Mouse (Mus musculus) midbrain, embryonic 11.5 days (tissue): ENCODE measurements around the gene Mpzl1. TPM values are rescaled to one million over a fixed set of nuclear protein-coding genes. Genes with fewer than 3 reads are reported as not detected.

Experiments used
- ATAC-seq: fragments of 200-750 bp; cut with Nextera tagmentation; 2 replicates; pipeline ENCODE4 v1.8.0; 2017; ENCODE audit warnings: moderate TSS enrichment, moderate library complexity; ENCODE audit not compliant: low FRiP score
- DNase-seq: peaks from one replicate; pipeline ENCODE4 v3.0.0; 2015; ENCODE audit warnings: low spot score; ENCODE audit errors: missing footprints
- H3K27ac ChIP-seq: fragments of 300-500 bp; sonication (generic); 2 replicates; pipeline ENCODE4 v1.5.1; 2014; ENCODE audit warnings: low read depth, low read length
- H3K27me3 ChIP-seq: fragments of 300-500 bp; sonication (generic); 2 replicates; pipeline ENCODE4 v1.6.1; 2014; ENCODE audit warnings: mild to moderate bottlenecking, low read length, moderate library complexity, mixed read lengths; ENCODE audit not compliant: control insufficient read depth, insufficient read depth
- H3K36me3 ChIP-seq: fragments of 300-500 bp; sonication (generic); 2 replicates; pipeline ENCODE4 v1.6.1; 2014; ENCODE audit warnings: mild to moderate bottlenecking, low read length, moderate library complexity, mixed read lengths; ENCODE audit not compliant: control insufficient read depth, insufficient read depth
- H3K4me1 ChIP-seq: fragments of 300-500 bp; sonication (generic); 2 replicates; pipeline ENCODE4 v1.6.1; 2014; ENCODE audit warnings: low read length; ENCODE audit not compliant: control insufficient read depth, insufficient read depth
- H3K4me2 ChIP-seq: fragments of 300-500 bp; sonication (generic); 2 replicates; pipeline ENCODE4 v1.6.1; 2014; ENCODE audit warnings: mild to moderate bottlenecking, moderate library complexity
- H3K4me3 ChIP-seq: fragments of 300-500 bp; sonication (generic); 2 replicates; pipeline ENCODE4 v1.5.1; 2014; ENCODE audit warnings: low read depth, low read length
- H3K9ac ChIP-seq: fragments of 300-500 bp; sonication (generic); 2 replicates; pipeline ENCODE4 v1.6.1; 2014; ENCODE audit warnings: low read length
- H3K9me3 ChIP-seq: fragments of 300-500 bp; sonication (generic); 2 replicates; pipeline ENCODE4 v1.6.1; 2016; ENCODE audit warnings: low read length; ENCODE audit not compliant: control insufficient read depth
- WGBS: fragments of 180-500 bp; shearing (Covaris S2); extraction: QIAGEN DNeasy Blood & Tissue Kit; methylation state at CpG from one replicate; pipeline ENCODE4 v1.1.7; 2014; 5-methylcytosine and 5-hydroxymethylcytosine counted together
- polyA plus RNA-seq: library from polyadenylated mRNA; unstranded; fragments of >200 nt; fragmentation: Nextera tagmentation; extraction: Ambion mirVana; gene quantifications from 2 replicates; pipeline ENCODE4 v1.2.1, GENCODE M21; 2014

Mpzl1 gene
- polyA plus RNA-seq, 1 experiment from 2014 or later = 141 TPM

- no peak for ATAC-seq
- Histone ChIP-seq H3K36me3 (no peaks in the 10 kb centered on the region), H3K27ac (no peak overlapping the region), H3K4me2 (no peak overlapping the region), H3K27me3 (no peaks in the 10 kb centered on the region), H3K9ac (no peak overlapping the region), H3K9me3 (no peaks in the 10 kb centered on the region), H3K4me1 (peaks cover 25% of the 10 kb centered on the region), H3K4me3 (no peak overlapping the region)
- no peak for DNase-seq
- 83% methylated on average over 8 of the region's 8 CpGs for WGBS
Measured at GRCm38 (mm10) chr1:165631136-165631535, 3.2 kb downstream of the Mpzl1 start.

- Histone ChIP-seq H3K27ac (no peak overlapping the region), H3K36me3 (no peaks in the 10 kb centered on the region)
- DNase-seq = no peak
Measured at GRCm38 (mm10) chr1:165629975-165630374, 4.4 kb downstream of the Mpzl1 start.

GRCm38 (mm10) chr1:165628603-165629002, 5.7 kb downstream of the Mpzl1 start:
- Histone ChIP-seq H3K27me3 (no peaks in the 10 kb centered on the region), H3K4me2 (no peak overlapping the region), H3K4me1 (peaks cover 17% of the 10 kb centered on the region), H3K9me3 (no peaks in the 10 kb centered on the region), H3K9ac (no peak overlapping the region), H3K36me3 (no peaks in the 10 kb centered on the region), H3K27ac (no peak overlapping the region), H3K4me3 (no peak overlapping the region)
- WGBS = 85% methylated on average over 1 of the region's 1 CpGs
- DNase-seq = no peak
- no peak for ATAC-seq

More at GRCm38 (mm10) chr1:165629975-165630374, 4.4 kb downstream of the Mpzl1 start:
- H3K27me3 ChIP-seq = no peaks in the 10 kb centered on the region
- no peaks in the 10 kb centered on the region for H3K9me3 ChIP-seq
- no peak overlapping the region for H3K4me3 ChIP-seq
- H3K4me1 ChIP-seq = peaks cover 18% of the 10 kb centered on the region
- 33% methylated on average over 8 of the region's 8 CpGs for WGBS
- no peak overlapping the region for H3K4me2 ChIP-seq
- ATAC-seq = no peak
- no peak overlapping the region for H3K9ac ChIP-seq

GRCm38 (mm10) chr1:165625896-165626295, 8.4 kb downstream of the Mpzl1 start:
- no peak for ATAC-seq
- H3K36me3 ChIP-seq = no peaks in the 10 kb centered on the region; the same call in 1 of the 2 replicates
- H3K9ac ChIP-seq = no peak overlapping the region
- WGBS = 89% methylated on average over 5 of the region's 5 CpGs
- no peak overlapping the region for H3K4me3 ChIP-seq
- H3K27ac ChIP-seq = no peak overlapping the region
- peaks cover 5% of the 10 kb centered on the region for H3K4me1 ChIP-seq
- no peaks in the 10 kb centered on the region for H3K27me3 ChIP-seq
- no peak for DNase-seq
- no peak overlapping the region for H3K4me2 ChIP-seq
- no peaks in the 10 kb centered on the region for H3K9me3 ChIP-seq

- peaks cover 5% of the 10 kb centered on the region for H3K4me1 ChIP-seq
- ATAC-seq = no peak
- WGBS = 93% methylated on average over 5 of the region's 5 CpGs
- no peak overlapping the region for H3K4me3 ChIP-seq
- H3K9ac ChIP-seq = no peak overlapping the region
- H3K27ac ChIP-seq = no peak overlapping the region
- no peaks in the 10 kb centered on the region for H3K27me3 ChIP-seq
- no peaks in the 10 kb centered on the region for H3K9me3 ChIP-seq
- DNase-seq = no peak
- no peaks in the 10 kb centered on the region; the same call in 1 of the 2 replicates for H3K36me3 ChIP-seq
- H3K4me2 ChIP-seq = no peak overlapping the region
Measured at GRCm38 (mm10) chr1:165625058-165625457, 9.3 kb downstream of the Mpzl1 start.

- no peak overlapping the region for H3K4me2 ChIP-seq
- DNase-seq (peak; percentile 85), ATAC-seq (peak; percentile 30; the same call in 1 of the 2 replicates)
- H3K4me3 ChIP-seq = no peak overlapping the region
- peaks cover 3% of the 10 kb centered on the region for H3K36me3 ChIP-seq
- H3K4me1 ChIP-seq = peaks cover 16% of the 10 kb centered on the region
- WGBS = 51% methylated on average over 9 of the region's 9 CpGs
- no peaks in the 10 kb centered on the region for H3K27me3 ChIP-seq
- H3K9ac ChIP-seq = no peak overlapping the region
- H3K9me3 ChIP-seq = no peaks in the 10 kb centered on the region; the same call in 1 of the 2 replicates
- H3K27ac ChIP-seq = peak overlapping the region; percentile 32; the same call in 1 of the 2 replicates
Measured at GRCm38 (mm10) chr1:165618201-165618624, 16.1 kb downstream of the Mpzl1 start.

GRCm38 (mm10) chr1:165617166-165617891, 17.0 kb downstream of the Mpzl1 start:
- peak; percentile 66 for ATAC-seq
- H3K9ac ChIP-seq = no peak overlapping the region

GRCm38 (mm10) chr1:165616652-165617051, 17.7 kb downstream of the Mpzl1 start:
- no peak overlapping the region for H3K9ac ChIP-seq
- H3K9me3 ChIP-seq = no peaks in the 10 kb centered on the region; the same call in 1 of the 2 replicates
- peaks cover 3% of the 10 kb centered on the region for H3K36me3 ChIP-seq
- H3K4me2 ChIP-seq = no peak overlapping the region
- H3K27ac ChIP-seq = no peak overlapping the region
- ATAC-seq (no peak), DNase-seq (no peak)
- no peak overlapping the region for H3K4me3 ChIP-seq
- WGBS = 52% methylated on average over 7 of the region's 7 CpGs
- peaks cover 16% of the 10 kb centered on the region for H3K4me1 ChIP-seq
- no peaks in the 10 kb centered on the region for H3K27me3 ChIP-seq

More at GRCm38 (mm10) chr1:165617166-165617891, 17.0 kb downstream of the Mpzl1 start:
- H3K36me3 ChIP-seq = peaks cover 3% of the 10 kb centered on the region
- WGBS = 8% methylated on average over 15 of the region's 15 CpGs
- peak overlapping the region; percentile 58; the same call in 1 of the 2 replicates for H3K27ac ChIP-seq
- H3K27me3 ChIP-seq = no peaks in the 10 kb centered on the region
- peaks cover 16% of the 10 kb centered on the region for H3K4me1 ChIP-seq
- no peaks in the 10 kb centered on the region; the same call in 1 of the 2 replicates for H3K9me3 ChIP-seq
- DNase-seq = peak; percentile 90
- H3K4me2 ChIP-seq = peak overlapping the region; percentile 18; the same call in 1 of the 2 replicates
- H3K4me3 ChIP-seq = no peak overlapping the region

GRCm38 (mm10) chr1:165614793-165615192, 19.5 kb downstream of the Mpzl1 start:
- no peak for DNase-seq
- H3K4me1 ChIP-seq = peaks cover 29% of the 10 kb centered on the region
- H3K9ac ChIP-seq = no peak overlapping the region
- WGBS = 90% methylated on average over 3 of the region's 3 CpGs
- H3K4me2 ChIP-seq = no peak overlapping the region
- ATAC-seq = no peak
- H3K27me3 ChIP-seq = no peaks in the 10 kb centered on the region
- no peaks in the 10 kb centered on the region; the same call in 1 of the 2 replicates for H3K9me3 ChIP-seq
- H3K36me3 ChIP-seq = peaks cover 3% of the 10 kb centered on the region
- H3K27ac ChIP-seq = no peak overlapping the region
- H3K4me3 ChIP-seq = no peak overlapping the region
